Mouse (Mus musculus): Measurements from ENCODE around the gene Gm21983. TPM values are rescaled to one million over a fixed set of nuclear protein-coding genes. Genes with fewer than 3 reads are reported as not detected.
A peak's percentile ranks its signal among the peaks of the same experiment; 100 is the strongest.

Gm21983 gene
- polyA plus RNA-seq, 1 experiment from 2014 or later = 0.59 TPM

GRCm38 (mm10) chr7:27182498-27182897 lies 1.6 kb upstream of the Gm21983 start:
- Histone ChIP-seq H3K27me3 (replicated peaks) (no peaks in the 10 kb centered on the region), H3K9me3 (no peaks in the 10 kb centered on the region), H3K9ac (no peak overlapping the region), H3K4me2 (no peak overlapping the region), H3K4me3 (replicated peaks) (no peak overlapping the region), H3K27ac (no peak overlapping the region), H3K36me3 (peaks cover 31% of the 10 kb centered on the region), H3K4me1 (peaks cover 11% of the 10 kb centered on the region; the same call in 1 of the 2 replicates)
- no peak for ATAC-seq (ENCODE audit: insufficient read depth, low FRiP score, low read depth)
- WGBS = 69% methylated on average over 1 of the region's 1 CpGs

GRCm38 (mm10) chr7:27180036-27180435 lies 850 bp downstream of the Gm21983 start:
- no peak for ATAC-seq (ENCODE audit: insufficient read depth, low FRiP score, low read depth)
- Histone ChIP-seq H3K27ac (0 out of 2 replicates have a peak overlapping the region, but pooled peaks have one; percentile 67), H3K9me3 (no peaks in the 10 kb centered on the region), H3K27me3 (replicated peaks) (no peaks in the 10 kb centered on the region), H3K36me3 (peaks cover 12% of the 10 kb centered on the region), H3K4me3 (replicated peaks) (no peak overlapping the region), H3K4me1 (peaks cover 11% of the 10 kb centered on the region; the same call in 1 of the 2 replicates), H3K9ac (no peak overlapping the region), H3K4me2 (no peak overlapping the region)
- WGBS = 49% methylated on average over 5 of the region's 5 CpGs

DNA sequence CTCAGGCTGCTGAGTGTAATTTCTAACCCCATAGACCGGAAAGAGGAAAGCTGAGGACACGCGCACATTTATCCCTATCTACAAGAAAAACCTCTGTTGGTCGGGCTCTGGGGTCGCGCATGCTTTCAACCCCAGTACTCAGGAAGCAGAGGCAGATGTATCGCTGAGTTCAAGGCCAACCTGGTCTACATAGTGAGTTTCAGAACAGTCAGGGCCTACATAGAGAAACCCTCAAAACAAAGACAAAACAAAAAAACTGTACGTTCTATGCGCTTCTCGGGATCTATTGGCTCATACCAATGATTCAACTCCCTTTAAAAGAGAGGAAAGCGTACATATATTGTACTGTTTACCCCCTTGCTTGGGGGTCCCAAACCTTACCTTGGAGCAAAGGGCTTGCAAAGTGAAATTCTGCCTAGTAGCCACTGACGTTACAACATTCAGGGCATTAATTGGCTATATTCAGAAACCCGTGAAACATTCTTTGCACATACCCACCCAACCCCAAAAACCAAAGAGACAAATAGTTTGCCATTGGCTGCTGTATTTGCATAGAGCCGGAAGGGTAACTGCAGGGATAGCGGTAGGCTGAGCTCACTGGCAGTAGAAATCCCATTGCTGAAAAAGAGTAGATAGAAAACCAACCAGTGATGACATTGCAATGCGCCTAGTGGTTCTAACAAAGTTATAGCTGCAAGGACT lies 1.5 kb downstream of the Gm21983 start:
- H3K9me3 ChIP-seq = no peaks in the 10 kb centered on the region

DNA sequence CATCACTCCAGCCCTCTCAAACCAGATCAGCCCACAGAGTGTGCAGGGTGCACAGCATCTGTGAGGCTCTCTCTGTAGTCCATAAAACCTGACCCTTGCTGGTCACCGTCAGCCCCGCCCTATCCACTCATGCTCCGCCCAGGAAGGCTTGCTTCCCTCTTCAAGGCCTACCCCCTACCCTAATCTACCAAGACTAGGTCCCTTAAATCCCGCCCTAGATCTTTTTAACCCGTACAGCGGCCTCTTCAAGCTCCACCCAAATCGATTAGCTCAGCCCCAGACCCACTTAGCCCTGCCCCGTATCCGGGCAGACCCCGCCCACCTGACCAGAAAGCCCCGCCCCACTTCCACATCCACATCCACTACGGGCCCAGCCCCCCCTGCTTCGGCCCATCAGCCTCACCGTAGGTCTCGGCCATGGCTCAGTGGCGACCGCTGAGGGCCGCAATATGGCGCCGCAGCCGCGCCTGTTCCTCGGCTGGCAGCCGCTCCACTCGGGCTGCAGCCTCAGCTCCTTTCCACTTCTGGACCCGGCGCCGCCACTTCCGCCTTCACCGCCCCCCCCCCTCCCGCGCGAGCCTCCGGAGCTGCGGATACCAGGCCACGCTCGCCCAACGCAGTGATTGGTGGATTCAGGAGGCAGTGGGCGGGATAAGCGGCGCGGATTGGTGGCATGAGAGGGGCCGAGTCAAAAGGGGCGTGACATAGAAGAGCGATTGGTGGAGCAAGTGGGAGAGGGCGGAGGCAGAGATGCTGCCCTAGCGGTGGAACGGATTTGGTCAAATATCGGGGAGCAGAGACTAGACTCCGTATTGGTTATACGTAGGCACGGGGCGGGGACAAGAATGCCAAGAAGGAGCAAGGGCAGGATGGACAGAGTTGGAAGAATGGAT lies 2.3 kb downstream of the Gm21983 start, which contains the start of gene Rab4b:
Rab4b (minus strand) TSS at position 573 of the 893 bp plus-strand sequence.
- H3K27ac ChIP-seq = peak within 1 kb of the TSS; percentile 98
- WGBS = under 1% methylated on average over 51 of the region's 53 CpGs
- peak; percentile 97 for ATAC-seq (ENCODE audit: insufficient read depth, low FRiP score, low read depth)
- no peaks in the 10 kb centered on the region for H3K9me3 ChIP-seq
- peak within 1 kb of the TSS; percentile 41; the same call in 1 of the 2 replicates for H3K9ac ChIP-seq
- H3K4me2 ChIP-seq = peak within 1 kb of the TSS; percentile 64
- H3K4me3 ChIP-seq (replicated peaks) = peak within 1 kb of the TSS; percentile 85
- no peaks in the 10 kb centered on the region for H3K27me3 ChIP-seq (replicated peaks)
- H3K4me1 ChIP-seq = peaks cover 11% of the 10 kb centered on the region; the same call in 1 of the 2 replicates
- 0 out of 2 replicates have a peak, but pooled peaks cover 8% of the 10 kb centered on the region for H3K36me3 ChIP-seq

More for the DNA sequence above, 1.5 kb downstream of the Gm21983 start:
- peaks cover 7% of the 10 kb centered on the region; the same call in 1 of the 2 replicates for H3K36me3 ChIP-seq
- H3K9ac ChIP-seq = no peak overlapping the region
- peak overlapping the region; percentile 85 for H3K4me3 ChIP-seq (replicated peaks)
- no peaks in the 10 kb centered on the region for H3K27me3 ChIP-seq (replicated peaks)
- ATAC-seq (ENCODE audit: insufficient read depth, low FRiP score, low read depth) = no peak
- peak overlapping the region; percentile 98 for H3K27ac ChIP-seq
- WGBS = 41% methylated on average over 16 of the region's 16 CpGs
- H3K4me2 ChIP-seq = peak overlapping the region; percentile 64
- peaks cover 11% of the 10 kb centered on the region; the same call in 1 of the 2 replicates for H3K4me1 ChIP-seq

- Histone ChIP-seq H3K27ac (peak overlapping the region; percentile 98), H3K36me3 (0 out of 2 replicates have a peak, but pooled peaks cover 5% of the 10 kb centered on the region), H3K9ac (no peak overlapping the region; the same call in 1 of the 2 replicates), H3K4me2 (peak overlapping the region; percentile 62), H3K4me1 (peaks cover 11% of the 10 kb centered on the region; the same call in 1 of the 2 replicates), H3K9me3 (no peaks in the 10 kb centered on the region), H3K4me3 (replicated peaks) (peak overlapping the region; percentile 85), H3K27me3 (replicated peaks) (no peaks in the 10 kb centered on the region)
- WGBS = 13% methylated on average over 4 of the region's 4 CpGs
- no peak for ATAC-seq (ENCODE audit: insufficient read depth, low FRiP score, low read depth)
These were observed 3.0 kb downstream of the Gm21983 start for GRCm38 (mm10) chr7:27177942-27178323.

DNA sequence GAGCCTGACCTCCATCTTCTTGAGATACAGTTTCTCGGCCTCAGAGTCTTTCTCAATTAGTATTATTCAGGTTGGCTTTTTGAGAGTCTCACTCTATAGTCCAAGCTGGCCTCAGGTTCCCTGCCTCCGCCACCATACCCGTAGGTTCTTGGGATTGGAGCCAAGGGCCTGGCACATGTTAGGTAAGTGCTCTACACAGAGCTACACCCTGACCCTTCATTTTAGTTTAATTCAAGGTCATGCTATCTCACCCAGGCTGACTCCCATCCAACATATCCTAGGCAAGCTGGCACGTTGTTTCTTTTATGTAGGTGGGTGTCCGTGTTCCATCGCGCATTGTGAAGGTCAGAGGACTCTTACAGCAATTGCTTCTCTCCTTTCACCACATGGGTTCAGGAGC lies 6.0 kb downstream of the Gm21983 start:
- Histone ChIP-seq H3K4me2 (no peak overlapping the region), H3K36me3 (peaks cover 17% of the 10 kb centered on the region), H3K9ac (no peak overlapping the region), H3K9me3 (no peaks in the 10 kb centered on the region), H3K27ac (no peak overlapping the region), H3K4me1 (peaks cover 11% of the 10 kb centered on the region; the same call in 1 of the 2 replicates), H3K4me3 (replicated peaks) (no peak overlapping the region), H3K27me3 (replicated peaks) (no peaks in the 10 kb centered on the region)
- no peak for ATAC-seq (ENCODE audit: insufficient read depth, low FRiP score, low read depth)
- 93% methylated on average over 7 of the region's 7 CpGs for WGBS

DNA sequence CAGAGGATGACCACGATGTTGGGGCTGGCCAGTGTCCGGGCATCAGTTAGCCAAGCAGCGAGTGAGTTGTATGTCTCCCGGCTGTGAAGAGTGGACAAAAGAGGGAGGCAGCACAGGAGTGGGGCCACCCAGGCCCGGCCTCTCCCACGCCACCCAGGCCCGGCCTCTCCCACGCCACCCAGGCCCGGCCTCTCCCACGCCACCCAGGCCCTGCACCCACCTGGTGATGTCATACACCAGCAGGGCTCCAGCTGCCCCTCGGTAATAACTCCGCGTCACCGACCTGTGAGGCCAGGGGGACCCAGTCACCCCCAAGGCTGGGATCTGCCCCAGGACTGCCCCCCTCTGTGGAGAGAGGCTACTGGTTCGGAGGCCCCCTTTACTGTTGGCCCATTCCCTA lies 6.4 kb downstream of the Gm21983 start:
- no peak overlapping the region for H3K4me2 ChIP-seq
- no peak overlapping the region for H3K9ac ChIP-seq
- no peaks in the 10 kb centered on the region for H3K9me3 ChIP-seq
- no peak for ATAC-seq (ENCODE audit: insufficient read depth, low FRiP score, low read depth)
- peaks cover 9% of the 10 kb centered on the region; the same call in 1 of the 2 replicates for H3K4me1 ChIP-seq
- peaks cover 17% of the 10 kb centered on the region for H3K36me3 ChIP-seq
- no peaks in the 10 kb centered on the region for H3K27me3 ChIP-seq (replicated peaks)
- 94% methylated on average over 15 of the region's 15 CpGs for WGBS
- H3K27ac ChIP-seq = no peak overlapping the region
- H3K4me3 ChIP-seq (replicated peaks) = no peak overlapping the region

GRCm38 (mm10) chr7:27170981-27171380 lies 9.9 kb downstream of the Gm21983 start:
- WGBS = 93% methylated on average over 3 of the region's 3 CpGs
- H3K4me2 ChIP-seq = no peak overlapping the region
- no peak for ATAC-seq (ENCODE audit: insufficient read depth, low FRiP score, low read depth)
- no peaks in the 10 kb centered on the region for H3K9me3 ChIP-seq
- H3K36me3 ChIP-seq = peaks cover 17% of the 10 kb centered on the region
- no peak overlapping the region for H3K9ac ChIP-seq
- H3K27ac ChIP-seq = no peak overlapping the region
- H3K4me3 ChIP-seq (replicated peaks) = no peak overlapping the region
- peaks cover 7% of the 10 kb centered on the region; the same call in 1 of the 2 replicates for H3K4me1 ChIP-seq
- no peaks in the 10 kb centered on the region for H3K27me3 ChIP-seq (replicated peaks)

DNA sequence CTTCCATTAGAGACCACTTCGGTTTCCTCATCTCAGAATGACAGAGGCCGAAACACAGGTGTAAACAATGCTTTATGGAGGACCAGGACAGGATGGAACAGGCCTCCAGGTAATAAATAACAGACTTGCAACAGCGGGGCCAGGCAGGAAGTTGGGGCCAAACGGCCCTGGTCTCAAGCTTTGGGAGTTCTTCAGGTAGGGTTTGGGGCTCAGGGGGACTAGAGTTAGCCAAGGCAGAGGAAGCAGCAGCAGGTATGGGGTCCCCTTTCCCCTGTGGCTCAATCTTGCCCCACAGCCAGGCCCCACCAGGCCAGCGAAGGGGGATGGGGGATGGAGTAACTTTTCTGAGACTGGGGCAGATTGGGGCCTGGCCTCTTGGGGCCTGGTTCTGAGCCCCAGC lies 12.5 kb downstream of the Gm21983 start:
- Histone ChIP-seq H3K4me2 (no peak overlapping the region), H3K9ac (no peak overlapping the region), H3K27ac (no peak overlapping the region), H3K9me3 (no peaks in the 10 kb centered on the region), H3K4me3 (replicated peaks) (no peak overlapping the region), H3K36me3 (peaks cover 22% of the 10 kb centered on the region), H3K4me1 (peaks cover 30% of the 10 kb centered on the region), H3K27me3 (replicated peaks) (no peaks in the 10 kb centered on the region)
- no peak for ATAC-seq (ENCODE audit: insufficient read depth, low FRiP score, low read depth)
- WGBS = 83% methylated on average over 5 of the region's 5 CpGs

DNA sequence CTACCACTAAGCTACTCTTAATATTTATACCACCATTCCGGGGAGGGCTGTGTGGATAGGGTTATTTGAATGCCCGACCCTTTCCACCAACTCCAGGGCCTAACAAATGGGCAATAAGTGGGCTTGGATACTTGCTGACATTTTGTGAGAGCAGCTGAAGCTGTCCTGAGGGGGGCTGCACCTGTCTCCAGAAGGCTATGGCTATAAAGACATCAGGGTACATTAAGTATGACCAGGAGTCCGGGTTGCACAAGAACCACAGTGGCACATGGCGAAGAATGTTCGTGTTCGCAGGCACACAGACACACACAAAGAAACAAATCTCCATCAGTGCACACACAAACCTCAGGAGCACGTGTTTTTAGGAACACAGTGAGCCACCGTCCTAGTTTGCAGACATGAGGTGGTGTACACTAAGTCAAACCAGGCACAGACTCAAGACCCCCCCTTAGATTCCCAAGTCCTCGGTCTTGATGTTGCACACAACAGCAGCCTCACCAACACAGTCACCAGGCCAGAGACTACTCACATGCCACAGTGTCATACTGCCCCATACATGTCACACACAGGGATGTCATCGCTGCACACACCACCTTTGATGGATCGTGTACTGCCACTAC lies 13.3 kb downstream of the Gm21983 start:
- Histone ChIP-seq H3K27me3 (replicated peaks) (no peaks in the 10 kb centered on the region), H3K27ac (peak overlapping the region; percentile 98), H3K4me1 (peaks cover 38% of the 10 kb centered on the region), H3K4me3 (replicated peaks) (peak overlapping the region; percentile 74), H3K9me3 (no peaks in the 10 kb centered on the region), H3K4me2 (peak overlapping the region; percentile 77), H3K9ac (peak overlapping the region; percentile 34; the same call in 1 of the 2 replicates), H3K36me3 (peaks cover 29% of the 10 kb centered on the region)
- 72% methylated on average over 11 of the region's 11 CpGs for WGBS
- no peak for ATAC-seq (ENCODE audit: insufficient read depth, low FRiP score, low read depth)

Measured in stomach, embryonic 15.5 days (tissue).